Mouse (Mus musculus) heart, postnatal 0 days (tissue): ENCODE data around the gene Trub2. TPM values are rescaled to one million over a fixed set of nuclear protein-coding genes. Genes with fewer than 3 reads are reported as not detected.

Source experiments
- ATAC-seq: fragments of 200-750 bp; cut with Nextera tagmentation; 2 replicates; pipeline ENCODE4 v1.8.0; 2017; ENCODE audit warnings: low read depth, moderate number of reproducible peaks, moderate library complexity; ENCODE audit not compliant: insufficient read depth
- DNase-seq: peaks from one replicate; pipeline ENCODE4 v3.0.0-alpha.2; 2016; ENCODE audit warnings: low spot score
- H3K27ac ChIP-seq: fragments of 300-500 bp; sonication (generic); 2 replicates; pipeline ENCODE4 v1.5.1; 2014; ENCODE audit warnings: low read depth, mild to moderate bottlenecking
- H3K27me3 ChIP-seq: fragments of 300-500 bp; sonication (generic); 2 replicates; pipeline ENCODE4 v1.6.1; 2014; ENCODE audit warnings: low read length, mixed read lengths; ENCODE audit not compliant: control insufficient read depth, insufficient read depth
- H3K36me3 ChIP-seq: fragments of 300-500 bp; sonication (generic); replicated peaks from 2 replicates; pipeline ENCODE4 v1.6.1; 2014; ENCODE audit warnings: low read length, mixed read lengths; ENCODE audit not compliant: control insufficient read depth, insufficient read depth
- H3K4me1 ChIP-seq: fragments of 300-500 bp; sonication (generic); 2 replicates; pipeline ENCODE4 v1.6.1; 2014; ENCODE audit warnings: antibody characterized with exemption; ENCODE audit not compliant: control insufficient read depth, insufficient read depth
- H3K4me2 ChIP-seq: fragments of 300-500 bp; sonication (generic); 2 replicates; pipeline ENCODE4 v1.6.1; 2014; ENCODE audit warnings: low read depth, mild to moderate bottlenecking, low read length, moderate library complexity
- H3K4me3 ChIP-seq: fragments of 300-500 bp; sonication (generic); 2 replicates; pipeline ENCODE4 v1.5.1; 2014; ENCODE audit warnings: low read depth, low read length
- H3K9ac ChIP-seq: fragments of 300-500 bp; sonication (generic); replicated peaks from 2 replicates; pipeline ENCODE4 v1.6.1; 2014; ENCODE audit warnings: low read depth, low read length, mixed read lengths
- H3K9me3 ChIP-seq: fragments of 300-500 bp; sonication (generic); replicated peaks from 2 replicates; pipeline ENCODE4 v1.6.1; 2016; ENCODE audit warnings: low read length; ENCODE audit not compliant: control insufficient read depth
- CTCF ChIP-seq: IDR thresholded peaks from 2 replicates; pipeline ENCODE4 v1.5.1; 2016; ENCODE audit warnings: antibody characterized with exemption, control low read depth, low read depth
- EP300 ChIP-seq: IDR thresholded peaks from 2 replicates; pipeline ENCODE4 v1.6.1; 2016; ENCODE audit warnings: antibody characterized with exemption, low read depth
- WGBS: fragments of 180-500 bp; shearing (Covaris S2); extraction: QIAGEN DNeasy Blood & Tissue Kit; methylation state at CpG from one replicate; pipeline ENCODE4 v1.1.7; 2014; 5-methylcytosine and 5-hydroxymethylcytosine counted together
- polyA plus RNA-seq: library from polyadenylated mRNA; unstranded; fragments of >200 nt; fragmentation: Nextera tagmentation; extraction: Ambion mirVana; gene quantifications from 2 replicates; pipeline ENCODE4 v1.2.1, GENCODE M21; 2015
- total RNA-seq: library from RNA; depleted of rRNA; stranded (reverse); fragments of >200 nt; gene quantifications from 2 replicates; pipeline ENCODE4 v1.2.3, GENCODE M21; 2014; ENCODE audit warnings: low replicate concordance

The Trub2 gene
- total and polyA plus RNA-seq, 2 experiments from 2014 or later: 20.2 to 42.6 TPM

DNA sequence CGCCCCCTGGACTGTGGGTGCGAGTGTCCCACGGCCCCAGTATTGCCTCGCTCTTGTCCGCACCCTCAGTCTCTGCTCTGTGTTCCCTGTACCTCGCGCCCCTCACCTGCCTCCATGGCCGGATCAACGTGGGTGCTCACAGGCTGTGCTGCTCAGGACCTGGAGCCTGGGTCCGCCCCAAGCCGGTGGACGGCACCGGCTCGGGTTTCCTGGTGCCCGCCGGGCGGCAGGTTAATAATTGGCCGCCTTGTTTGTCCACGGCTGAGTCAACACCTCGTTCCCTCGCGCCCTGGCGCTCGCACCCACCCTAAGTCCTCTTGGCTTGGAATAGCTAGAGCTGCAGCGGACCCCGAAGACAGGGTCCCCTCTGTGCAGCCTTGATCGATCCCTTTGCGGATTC, 36.8 kb downstream of the Trub2 start, which contains the start of gene Gm13420:
TSS of gene Gm13420 (minus strand) at position 189 of the 400 bp plus-strand sequence.
- ATAC-seq: no peak
- WGBS: 8% methylated on average over 28 of the region's 28 CpGs

GRCm38 (mm10) chr2:29748499-29748898, 39.8 kb downstream of the Trub2 start:
- Histone ChIP-seq H3K9me3 (no peaks in the 10 kb centered on the region), H3K4me3 (no peak overlapping the region), H3K9ac (no peak overlapping the region), H3K4me2 (no peak overlapping the region), H3K36me3 (no peaks in the 10 kb centered on the region), H3K27ac (no peak overlapping the region), H3K27me3 (peaks cover 50% of the 10 kb centered on the region), H3K4me1 (no peaks in the 10 kb centered on the region)
- DNase-seq (no peak), ATAC-seq (no peak)
- 77% methylated on average over 4 of the region's 4 CpGs for WGBS
- TF ChIP-seq CTCF (no peak), EP300 (no peak)

More for the DNA sequence above, 36.8 kb downstream of the Trub2 start, which contains the start of gene Gm13420:
- Histone ChIP-seq H3K27ac (no peak within 1 kb of the TSS), H3K36me3 (no peaks in the 10 kb centered on the region), H3K27me3 (peaks cover 42% of the 10 kb centered on the region), H3K4me2 (no peak within 1 kb of the TSS), H3K4me3 (0 out of 2 replicates have a peak within 1 kb of the TSS, but pooled peaks have one; percentile 7), H3K9me3 (no peaks in the 10 kb centered on the region), H3K9ac (no peak within 1 kb of the TSS), H3K4me1 (no peaks in the 10 kb centered on the region)
- DNase-seq: no peak
- TF ChIP-seq CTCF: no peak
- TF ChIP-seq EP300: no peak

GRCm38 (mm10) chr2:29747852-29748251, 40.5 kb downstream of the Trub2 start:
- H3K4me2 ChIP-seq: no peak overlapping the region
- DNase-seq (no peak), ATAC-seq (no peak)
- H3K9me3 ChIP-seq: no peaks in the 10 kb centered on the region
- 47% methylated on average over 5 of the region's 5 CpGs for WGBS
- H3K4me1 ChIP-seq: no peaks in the 10 kb centered on the region
- TF ChIP-seq EP300 (no peak), CTCF (peak; percentile 37)
- no peak overlapping the region for H3K9ac ChIP-seq
- no peaks in the 10 kb centered on the region for H3K36me3 ChIP-seq
- peaks cover 50% of the 10 kb centered on the region for H3K27me3 ChIP-seq
- no peak overlapping the region for H3K4me3 ChIP-seq
- H3K27ac ChIP-seq: no peak overlapping the region

GRCm38 (mm10) chr2:29747188-29747782, 41.0 kb downstream of the Trub2 start:
- Histone ChIP-seq H3K36me3 (no peaks in the 10 kb centered on the region), H3K9me3 (no peaks in the 10 kb centered on the region), H3K4me1 (no peaks in the 10 kb centered on the region), H3K27me3 (peaks cover 48% of the 10 kb centered on the region), H3K27ac (no peak overlapping the region), H3K4me3 (peak overlapping the region; percentile 34), H3K4me2 (peak overlapping the region; percentile 58), H3K9ac (0 out of 2 replicates have a peak overlapping the region, but pooled peaks have one; percentile 17)
- DNase-seq: no peak
- 3% methylated on average over 43 of the region's 50 CpGs for WGBS
- ATAC-seq: no peak
- TF ChIP-seq EP300 (no peak), CTCF (no peak)

- H3K9me3 ChIP-seq: no peaks in the 10 kb centered on the region
- H3K36me3 ChIP-seq: peaks cover 11% of the 10 kb centered on the region; the same call in 1 of the 2 replicates
- no peak overlapping the region for H3K27ac ChIP-seq
- WGBS: 87% methylated on average over 6 of the region's 6 CpGs
- H3K27me3 ChIP-seq: peaks cover 28% of the 10 kb centered on the region
- no peaks in the 10 kb centered on the region for H3K4me1 ChIP-seq
- no peak overlapping the region for H3K4me3 ChIP-seq
- ATAC-seq: no peak
- no peak for DNase-seq
- no peak overlapping the region for H3K4me2 ChIP-seq
- TF ChIP-seq CTCF (no peak), EP300 (no peak)
- H3K9ac ChIP-seq: no peak overlapping the region
Measured at GRCm38 (mm10) chr2:29744256-29744655, 44.0 kb downstream of the Trub2 start.

GRCm38 (mm10) chr2:29741207-29741606, 47.1 kb downstream of the Trub2 start:
- Histone ChIP-seq H3K36me3 (peaks cover 40% of the 10 kb centered on the region), H3K27ac (no peak overlapping the region), H3K9ac (no peak overlapping the region), H3K4me1 (peaks cover 7% of the 10 kb centered on the region; the same call in 1 of the 2 replicates), H3K27me3 (peaks cover 5% of the 10 kb centered on the region), H3K4me3 (no peak overlapping the region), H3K9me3 (no peaks in the 10 kb centered on the region), H3K4me2 (no peak overlapping the region)
- 91% methylated on average over 6 of the region's 6 CpGs for WGBS
- DNase-seq (no peak), ATAC-seq (no peak)
- TF ChIP-seq EP300: no peak
